Mouse (Mus musculus) left cerebral cortex, adult 8-10 months (tissue): ENCODE results near the gene Pdss2. TPM values are rescaled to one million over a fixed set of nuclear protein-coding genes. Genes with fewer than 3 reads are reported as not detected.

Experiments used
- DNase-seq, 2 experiments: peaks; one replicate each; pipeline ENCODE4 v3.0.0; 2022; ENCODE audit warnings: low spot score in 2 of 2
- total RNA-seq, 4 experiments: library from RNA; stranded (reverse); gene quantifications; 2 replicates each; pipeline ENCODE4 v1.2.4; 2022

Pdss2 gene
- total RNA-seq, result 10 to 100 TPM; 17.9 to 23.9 (median 19.2) TPM

DNA sequence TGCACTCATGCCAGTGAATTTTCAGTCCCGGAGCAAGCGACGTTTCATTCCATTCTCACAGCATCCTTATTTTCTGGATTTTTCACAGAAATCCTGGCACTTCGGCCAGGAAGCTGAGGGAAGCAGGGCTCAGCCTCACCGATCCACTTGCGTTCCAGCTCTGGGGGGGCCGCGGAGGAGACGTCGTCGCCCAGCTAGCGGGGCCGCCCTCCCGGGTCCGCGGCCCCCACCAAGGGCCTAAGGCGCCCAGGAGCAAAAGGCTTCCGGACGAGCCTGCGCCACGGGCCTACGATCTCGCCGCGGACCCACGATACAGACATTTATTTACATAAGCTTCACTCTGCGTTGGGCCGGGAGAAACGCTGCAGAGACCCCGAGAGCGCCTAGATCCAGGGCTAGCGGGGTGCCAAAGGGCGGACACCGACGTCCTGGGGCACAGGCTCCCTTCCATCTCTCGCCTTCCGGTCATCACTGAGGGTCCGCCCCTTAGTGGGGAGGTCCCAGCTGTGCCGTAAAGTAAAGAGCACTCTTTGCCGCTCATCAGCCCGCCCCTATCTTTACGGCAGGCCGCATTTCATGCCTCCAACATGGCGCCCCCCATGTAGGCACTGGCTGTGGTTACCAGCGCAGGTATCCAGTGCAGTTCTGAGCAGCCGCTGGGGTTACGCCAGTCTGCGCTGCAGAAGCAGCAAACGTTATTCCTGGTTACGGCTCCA lies at the start of gene Pdss2:
TSS of gene Pdss2 (plus strand) at position 577 of the 716 bp plus-strand sequence.
- DNase-seq, result peak; percentile 82 to 94

DNA sequence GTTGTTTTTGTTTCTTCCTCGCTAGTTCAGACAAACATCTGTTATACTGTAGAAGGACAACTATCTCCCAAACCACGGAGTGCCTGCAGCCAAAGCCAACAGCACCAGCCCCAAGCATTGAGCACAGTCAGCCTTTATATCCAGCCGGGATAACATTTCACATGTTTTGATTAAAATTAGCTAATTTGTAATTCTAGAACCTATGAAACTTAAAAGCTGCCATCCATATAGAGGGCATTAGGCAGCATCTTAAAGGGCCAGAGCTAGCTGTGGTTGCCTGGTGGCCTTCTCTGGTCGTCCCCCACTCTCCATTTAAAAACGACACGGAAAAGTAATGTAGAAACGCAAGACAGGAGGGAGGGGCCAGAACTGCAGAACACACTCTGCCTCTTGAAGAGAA lies 49.2 kb upstream of the Pdss2 start:
- DNase-seq, result no peak

DNA sequence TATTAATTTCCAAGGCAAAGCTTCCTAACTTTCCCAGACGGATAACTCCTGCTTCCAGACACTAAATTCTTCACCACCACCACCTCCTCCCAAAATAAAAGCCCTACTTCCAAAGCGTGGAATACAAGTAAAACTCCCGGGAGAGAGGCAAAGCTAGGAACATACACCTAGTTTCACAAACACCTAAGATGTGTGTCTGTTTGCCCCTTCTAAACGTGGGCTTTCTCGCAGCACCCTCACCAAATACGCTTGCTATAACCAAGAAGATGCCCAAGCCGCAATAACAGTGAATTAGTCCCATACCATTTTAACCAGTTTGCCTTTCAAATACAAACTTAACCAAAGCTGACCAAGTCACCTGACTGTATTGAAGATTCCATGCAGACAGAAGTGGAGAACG lies 48.7 kb upstream of the Pdss2 start:
- DNase-seq, result no peak

DNA sequence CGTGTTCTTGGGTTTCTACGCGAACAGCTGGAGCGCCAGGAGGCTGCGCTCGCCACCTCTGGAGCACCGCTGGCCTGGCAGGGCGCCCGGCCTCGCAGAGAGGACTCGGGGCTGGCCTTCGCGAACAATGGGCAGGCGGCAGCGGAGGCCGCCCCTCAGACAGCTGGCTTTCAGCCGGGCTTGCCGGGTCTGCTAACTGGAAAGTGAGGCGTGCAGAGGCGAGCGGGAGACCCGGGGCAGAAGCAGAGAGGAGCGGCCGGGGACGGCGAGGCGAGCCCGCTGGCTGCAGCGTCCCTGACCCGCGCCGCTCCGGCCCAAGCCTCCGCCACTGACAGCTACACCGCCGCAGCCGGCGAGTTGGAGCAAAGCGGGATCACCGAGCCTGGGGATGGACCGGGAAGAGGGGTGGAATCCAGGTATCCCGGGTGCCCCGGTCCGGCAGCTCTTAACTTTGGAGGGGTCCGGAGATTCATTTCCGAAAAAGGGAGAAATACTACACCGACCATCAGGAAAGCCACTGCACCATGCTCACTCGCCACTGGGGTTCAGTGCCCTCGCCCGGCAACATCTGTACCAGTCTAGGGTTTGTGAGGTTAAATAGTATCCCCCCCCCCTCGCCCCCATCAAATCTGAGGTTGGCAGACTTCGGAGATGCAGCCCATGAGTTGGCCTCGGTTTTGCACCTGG lies 48.0 kb upstream of the Pdss2 start:
- peak; percentile 36 to 40 for DNase-seq

DNA sequence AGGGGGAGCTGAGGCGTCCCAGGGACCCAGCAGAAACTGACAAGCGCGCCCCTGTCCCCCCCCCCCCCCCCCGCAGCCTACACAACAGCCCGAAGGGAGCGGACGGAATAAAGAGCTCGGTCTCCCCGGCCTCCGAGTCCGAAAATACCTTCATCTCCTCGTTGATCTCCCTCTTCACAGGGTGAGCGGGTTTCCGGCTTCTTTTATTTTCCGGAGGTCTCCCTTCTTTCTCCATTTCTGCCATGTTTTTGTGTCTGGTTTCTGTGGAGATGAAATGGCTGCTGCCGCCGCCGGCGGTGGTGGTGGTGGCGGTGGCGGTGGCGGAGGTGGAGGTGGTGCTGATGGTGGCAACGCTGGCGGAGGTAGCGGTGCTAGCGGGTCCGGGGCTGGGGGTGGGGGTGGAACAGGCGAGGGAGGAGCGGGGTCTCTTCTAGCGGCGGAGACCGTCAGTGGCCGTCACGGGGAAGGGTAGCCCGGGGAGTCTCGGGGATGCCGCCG lies 47.4 kb upstream of the Pdss2 start:
- no peak for DNase-seq

DNA sequence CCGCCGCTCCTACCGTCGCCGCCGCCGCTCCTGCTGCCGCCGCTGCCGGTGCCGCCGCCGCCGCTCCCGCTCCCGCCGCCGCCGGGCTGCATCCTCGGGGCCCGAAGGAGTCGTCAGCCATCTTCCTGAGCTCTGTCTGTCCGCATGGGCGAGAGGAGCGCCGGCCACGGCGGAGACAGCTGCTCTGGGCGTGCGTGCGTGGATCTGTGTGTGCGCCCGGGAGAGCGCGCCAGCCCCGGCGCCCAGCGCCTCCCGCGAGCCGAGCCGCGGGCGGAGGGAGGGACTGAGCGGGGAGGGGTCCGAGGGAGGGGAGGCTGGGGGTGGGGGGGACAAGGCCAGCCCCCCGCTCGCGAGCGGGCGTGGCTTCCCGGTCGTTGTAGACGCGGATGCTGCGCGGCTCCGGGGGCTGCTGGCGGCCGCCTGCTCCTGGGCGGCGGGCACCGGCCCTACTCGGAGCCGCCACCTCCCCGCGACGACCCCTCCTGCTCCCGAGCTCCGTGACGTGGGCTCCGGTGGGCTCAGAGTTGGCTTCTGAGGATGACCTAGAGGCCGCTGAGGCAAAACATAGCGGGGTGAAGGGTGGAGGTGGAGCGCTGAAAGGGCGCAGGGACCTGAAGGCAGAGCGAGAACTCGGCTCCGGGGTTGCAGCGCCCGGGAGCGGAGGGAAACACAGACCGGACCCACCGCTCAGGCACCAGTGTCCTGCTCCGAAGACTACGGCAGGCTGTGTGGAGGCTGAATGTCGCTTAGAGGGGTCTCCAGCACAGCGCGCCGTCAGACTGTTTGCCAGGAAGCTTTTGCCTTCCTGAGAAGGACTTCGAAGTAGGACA lies 46.7 kb upstream of the Pdss2 start, which contains the start of the genes Sobp and 9030612E09Rik:
TSS of gene Sobp (minus strand) at position 205 of the 830 bp plus-strand sequence.
TSS of gene 9030612E09Rik (plus strand) at position 379 of the 830 bp plus-strand sequence.
- DNase-seq, result peak; percentile 64 to 73

DNA sequence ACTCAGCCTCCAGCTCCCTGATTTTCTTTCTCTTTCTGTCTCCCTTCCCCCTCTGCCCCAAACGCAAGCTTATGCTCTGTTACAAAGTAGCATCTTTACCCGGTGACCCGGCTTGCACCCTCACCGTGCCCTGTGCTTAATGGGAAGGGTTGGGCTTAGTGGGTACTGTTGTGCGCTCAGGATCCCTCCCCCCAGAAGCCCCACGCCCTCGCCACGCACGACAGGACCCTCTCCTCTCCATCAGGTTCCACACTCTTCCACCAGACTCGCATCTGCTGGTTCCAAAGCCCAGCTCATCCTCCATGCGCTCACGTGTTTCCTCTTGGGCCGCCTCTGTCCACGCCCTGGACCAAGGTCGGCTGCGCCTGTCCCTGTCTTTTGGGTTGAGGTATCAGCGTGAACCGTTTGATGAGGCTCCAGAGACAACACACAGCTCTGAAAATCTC lies 46.1 kb upstream of the Pdss2 start:
- peak in 1 of 2 experiments; percentile 44 for DNase-seq

DNA sequence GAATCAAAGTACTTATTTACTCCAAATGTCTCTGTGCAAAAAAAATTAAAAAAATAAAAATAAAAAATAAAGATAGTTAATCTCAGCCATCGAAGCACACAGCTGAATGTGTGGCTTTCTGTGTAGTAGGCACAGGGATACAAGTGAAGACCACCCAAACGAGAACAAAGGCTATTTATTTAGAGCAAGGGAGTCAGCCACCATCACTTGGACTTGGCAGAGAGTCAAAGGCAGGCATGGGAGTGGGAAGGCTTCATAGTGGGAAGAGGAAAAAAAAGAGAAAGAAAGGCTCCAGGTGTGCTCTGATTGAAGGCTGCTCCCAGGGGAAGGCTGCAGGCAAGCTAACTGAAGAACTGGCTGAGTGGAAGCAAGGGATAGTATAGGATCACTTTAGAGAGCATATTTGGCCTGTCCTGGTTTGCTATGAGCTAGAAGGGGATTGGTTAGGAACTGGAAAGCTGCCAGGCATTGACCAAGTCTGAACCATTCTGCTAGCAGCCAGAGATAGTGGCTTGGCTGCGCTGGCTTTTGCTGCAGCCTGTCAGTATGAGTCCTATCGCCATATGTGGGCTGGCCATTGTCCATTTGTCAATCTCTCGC lies 40.9 kb upstream of the Pdss2 start:
- no peak for DNase-seq

DNA sequence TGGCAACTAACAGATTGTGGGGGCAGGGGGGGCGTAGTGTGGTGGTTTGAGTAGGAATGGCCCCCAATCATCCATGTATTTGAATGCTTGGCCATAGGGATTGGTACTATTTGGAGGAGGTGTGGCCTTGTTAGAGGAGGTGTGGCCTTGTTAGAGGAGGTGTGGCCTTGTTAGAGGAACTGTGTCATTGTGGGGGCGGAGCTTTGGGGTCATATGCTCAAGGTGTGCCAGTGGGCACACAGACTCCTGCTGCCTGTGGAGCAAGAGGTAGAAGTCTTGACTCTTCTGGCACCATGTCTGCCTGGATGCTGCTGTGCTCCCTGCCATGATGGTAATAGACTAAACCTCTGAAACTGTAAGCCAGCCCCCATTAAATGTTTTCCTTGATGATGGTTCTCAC lies 21.1 kb upstream of the Pdss2 start:
- DNase-seq, result no peak

DNA sequence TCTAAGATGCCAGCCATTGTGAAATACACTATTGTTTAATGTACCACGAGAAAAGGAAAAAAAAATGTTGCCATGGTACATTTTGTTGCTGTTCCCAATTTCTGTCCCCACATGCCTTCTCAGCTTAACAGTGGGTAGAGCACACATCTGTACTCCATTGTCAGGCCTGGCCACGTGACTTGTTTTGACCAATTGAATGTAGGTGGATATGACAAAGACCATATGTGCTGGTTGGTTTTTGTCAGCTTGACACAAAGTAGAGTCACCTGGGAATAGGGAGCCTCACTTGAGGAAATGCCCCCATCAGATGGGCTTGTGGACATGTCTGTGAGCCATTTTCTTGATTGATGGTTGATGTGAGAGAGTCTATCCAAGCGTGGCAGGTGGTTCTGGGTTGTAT lies 17.4 kb upstream of the Pdss2 start:
- DNase-seq, result no peak

DNA sequence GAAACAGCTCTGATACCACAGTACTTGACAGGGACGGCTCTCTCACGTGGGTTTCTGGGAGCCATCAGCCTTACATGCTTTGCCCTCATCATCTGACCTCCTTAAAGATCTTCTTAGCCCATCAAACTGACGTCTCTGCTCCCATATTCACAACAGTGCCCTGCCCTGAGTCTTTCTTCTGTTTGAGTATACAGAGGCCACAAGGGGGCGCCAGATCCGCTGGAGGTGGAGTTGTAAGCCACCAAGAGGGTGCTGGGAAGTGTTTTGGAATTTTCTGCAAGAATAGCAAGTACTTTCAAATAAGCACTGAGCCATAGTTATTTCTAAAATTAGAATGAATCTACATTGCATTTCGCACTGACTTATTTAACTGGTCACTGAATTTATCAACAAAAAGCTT lies 9.4 kb upstream of the Pdss2 start:
- no peak for DNase-seq

DNA sequence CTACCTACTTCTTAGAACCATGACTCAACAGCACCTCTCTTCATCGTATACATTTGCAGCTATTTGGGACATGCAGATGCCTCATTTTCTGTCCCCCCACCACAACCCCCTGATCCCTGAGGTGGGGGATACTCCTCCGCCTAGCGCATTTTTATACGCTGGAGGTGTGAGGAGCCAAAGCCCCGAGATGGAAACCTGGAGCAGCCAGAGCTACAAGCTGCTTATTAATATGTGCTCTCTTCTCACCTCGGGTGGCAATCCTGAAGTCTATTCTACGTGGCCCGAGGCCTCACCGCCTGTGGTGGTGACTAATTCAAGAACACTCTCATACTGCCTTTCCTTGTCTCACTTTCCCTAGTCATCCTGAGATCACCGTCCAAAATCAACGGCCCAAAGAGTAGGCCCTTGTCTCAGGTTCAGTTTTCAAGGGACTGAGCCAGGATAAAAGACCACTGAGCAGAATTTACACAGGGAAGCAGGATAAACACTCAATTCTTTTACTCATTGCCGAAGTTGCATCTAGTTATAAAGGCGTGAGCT lies 3.9 kb upstream of the Pdss2 start:
- DNase-seq, result no peak

DNA sequence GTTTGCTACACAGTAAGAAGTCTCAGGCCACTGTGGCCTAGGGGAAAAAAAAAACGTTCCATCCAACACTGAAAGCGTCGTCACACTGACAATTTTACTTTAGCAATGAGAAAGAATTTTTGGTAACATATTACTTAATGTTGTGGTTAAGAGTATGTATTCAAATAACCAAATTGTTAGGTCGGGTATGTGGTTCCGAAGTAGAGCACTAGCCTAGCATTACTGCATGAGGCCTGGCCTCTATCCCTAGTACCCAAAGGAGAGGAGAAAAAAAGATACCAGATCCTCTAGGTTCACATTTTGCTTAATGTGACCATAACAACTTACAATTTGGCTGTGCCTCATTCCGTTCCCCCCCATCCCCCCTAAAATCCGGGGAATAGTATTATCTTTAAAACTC lies 807 bp upstream of the Pdss2 start:
- no peak for DNase-seq

DNA sequence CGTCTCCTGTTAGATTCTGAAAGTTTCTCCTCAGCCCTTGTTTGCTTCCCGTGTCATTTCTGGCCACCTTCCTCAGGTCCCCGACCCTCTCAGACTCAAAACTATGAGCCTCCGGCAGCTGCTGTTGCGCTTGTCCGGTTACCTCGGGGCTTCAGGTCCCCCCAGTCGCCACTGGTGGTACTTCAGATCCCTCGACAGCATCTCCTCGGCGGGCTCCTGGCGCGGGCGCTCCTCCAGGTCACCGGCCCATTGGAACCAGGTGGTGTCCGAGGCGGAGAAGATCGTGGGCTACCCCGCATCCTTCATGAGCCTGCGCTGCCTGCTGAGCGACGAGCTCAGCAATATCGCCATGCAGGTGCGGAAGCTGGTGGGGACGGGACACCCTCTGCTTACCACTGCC lies 373 bp downstream of the Pdss2 start:
- peak in 1 of 2 experiments; percentile 22 for DNase-seq

DNA sequence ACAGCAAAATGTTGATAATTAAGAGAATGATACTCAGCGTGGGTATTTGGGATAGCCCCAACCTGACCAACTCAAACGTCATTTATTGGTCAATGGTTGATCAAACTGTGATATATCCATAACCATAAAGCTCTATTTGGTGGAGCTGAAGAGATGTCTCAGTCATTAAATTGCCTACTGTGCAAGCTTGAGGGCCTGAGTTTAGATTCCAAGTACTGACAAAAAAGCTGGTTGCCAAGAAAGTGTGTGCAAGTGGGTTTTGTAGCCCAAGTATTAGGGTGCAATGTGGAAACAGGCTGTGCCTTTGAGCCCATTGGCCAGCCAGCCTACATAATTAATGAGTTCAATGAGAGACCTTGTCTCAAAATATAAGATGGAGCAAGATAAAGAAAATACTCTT lies 2.1 kb downstream of the Pdss2 start:
- DNase-seq, result no peak

DNA sequence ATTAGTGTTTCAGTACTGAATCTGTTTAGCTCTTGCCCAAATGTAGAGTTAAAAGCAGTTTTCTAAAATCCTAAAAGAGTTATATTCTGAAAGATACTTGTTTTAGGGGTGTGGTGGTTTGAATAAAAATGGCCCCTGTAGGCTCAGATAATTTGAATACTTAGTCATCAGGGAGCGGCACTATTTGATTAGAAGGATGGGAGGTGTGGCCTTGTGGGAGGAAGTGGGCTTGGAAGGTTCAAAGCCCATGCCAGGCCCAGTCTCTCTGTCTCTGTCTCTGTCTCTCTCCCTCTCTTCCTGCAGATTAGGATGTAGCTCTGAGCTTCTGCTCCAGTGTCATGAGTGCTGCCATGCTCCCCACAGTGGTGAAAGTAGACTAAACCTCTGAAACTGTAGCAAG lies 5.1 kb downstream of the Pdss2 start:
- no peak for DNase-seq

DNA sequence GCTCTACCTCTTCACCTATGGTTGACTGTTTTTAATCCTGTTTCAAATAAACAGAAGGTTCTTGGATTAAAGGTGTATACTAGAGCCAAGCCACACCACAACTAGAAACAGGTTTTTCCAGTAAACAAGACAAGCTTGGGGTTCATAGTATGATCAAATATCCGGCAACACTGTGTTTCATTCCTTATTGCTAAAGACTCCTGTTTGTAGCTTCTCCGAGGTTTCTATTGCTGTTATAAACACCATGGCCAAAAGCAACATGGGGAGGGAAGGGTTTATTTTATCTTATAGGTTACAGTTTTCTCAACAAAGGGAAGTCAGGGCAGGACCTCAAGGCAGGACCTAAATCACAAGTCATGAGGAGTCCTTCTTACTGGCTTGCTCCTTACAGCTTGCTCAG lies 8.0 kb downstream of the Pdss2 start:
- DNase-seq, result no peak

DNA sequence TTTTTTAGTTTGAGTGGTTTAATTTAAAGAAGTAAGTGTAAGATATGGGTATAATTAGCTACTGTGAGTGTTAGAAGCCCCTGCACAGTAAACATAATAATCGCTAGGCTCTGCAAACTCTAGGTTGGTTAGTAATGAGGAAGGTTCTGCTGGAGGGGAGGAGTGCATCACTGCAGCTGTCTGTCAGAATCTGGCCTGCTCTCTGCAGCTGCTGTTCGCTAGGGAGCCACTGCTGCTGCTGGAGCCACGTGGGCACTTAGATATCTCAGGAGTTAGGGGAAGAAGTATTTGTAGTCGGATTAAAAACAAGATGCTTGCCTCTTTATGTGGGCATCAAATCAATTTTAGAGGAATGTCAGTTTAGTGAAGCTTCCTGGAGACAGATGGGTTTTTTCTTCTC lies 13.2 kb downstream of the Pdss2 start:
- DNase-seq, result no peak

DNA sequence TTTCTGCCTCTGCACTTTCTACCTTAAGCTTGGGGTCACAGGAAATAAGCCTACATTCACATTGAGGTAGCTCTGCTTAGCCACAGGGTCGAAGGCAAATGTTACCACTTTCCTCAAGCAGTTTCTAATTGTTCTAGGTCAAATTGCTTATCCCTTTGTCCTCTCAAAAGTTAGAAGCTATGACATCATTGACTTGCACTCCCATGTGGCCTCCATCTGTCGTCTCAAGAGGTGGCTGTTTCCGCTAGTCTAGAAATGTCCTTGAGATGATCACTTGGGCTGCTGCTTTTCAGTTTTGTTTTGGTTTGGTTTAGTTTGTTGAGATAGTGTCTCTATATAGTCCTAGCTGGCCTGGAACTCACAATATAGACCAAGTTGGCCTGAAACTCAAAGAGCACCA lies 13.7 kb downstream of the Pdss2 start:
- no peak for DNase-seq

DNA sequence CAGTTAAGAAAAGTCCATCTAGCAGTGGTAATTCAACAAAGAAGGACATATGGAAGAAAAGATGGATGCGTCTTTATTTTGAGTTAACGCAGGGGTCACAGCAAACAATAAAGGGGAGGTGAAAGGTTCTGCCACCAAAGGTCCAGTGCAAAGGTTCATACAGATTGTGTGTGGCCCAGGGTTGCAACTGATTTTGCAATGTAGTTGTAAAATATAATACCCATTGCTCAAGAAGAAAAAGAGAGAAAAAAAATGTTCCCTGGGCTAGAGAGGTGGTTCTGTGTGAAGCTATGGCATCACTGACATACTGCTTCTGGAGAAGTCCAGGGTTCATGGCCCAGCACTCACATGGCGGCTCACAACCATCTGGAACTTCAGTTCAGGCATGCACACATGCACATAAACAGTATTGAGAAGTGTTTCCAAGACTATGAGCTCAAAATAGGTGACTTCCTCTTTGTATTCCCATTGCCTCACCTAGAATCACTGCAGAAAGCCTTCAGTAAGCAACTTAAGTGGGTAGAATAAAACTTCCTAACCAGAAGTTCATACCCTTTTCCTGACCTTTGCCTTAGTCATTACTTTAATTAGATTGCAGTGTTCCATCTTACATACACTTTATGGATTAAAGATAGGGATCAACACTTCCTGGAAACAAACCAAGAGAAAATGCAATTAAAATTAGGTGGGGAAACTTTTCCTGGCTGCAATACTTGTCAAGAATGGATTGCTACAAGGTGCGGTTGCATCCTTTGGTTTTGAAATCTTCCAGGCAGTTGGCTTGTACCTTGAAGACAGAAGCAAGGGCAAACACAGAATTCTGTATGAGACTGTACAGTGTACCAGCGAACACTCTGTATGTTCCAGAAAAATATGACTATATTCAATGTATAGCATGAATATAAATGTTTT lies 14.7 kb downstream of the Pdss2 start:
- no peak for DNase-seq
